Mouse (Mus musculus) neural tube, embryonic 13.5 days (tissue): ENCODE results near the gene Cacfd1. TPM values are rescaled to one million over a fixed set of nuclear protein-coding genes. Genes with fewer than 3 reads are reported as not detected.

Experiments
- ATAC-seq: fragments of 200-750 bp; cut with Nextera tagmentation; 2 replicates; pipeline ENCODE4 v1.8.0; 2017; ENCODE audit warnings: low read depth, mild to moderate bottlenecking, moderate TSS enrichment, moderate library complexity
- H3K27ac ChIP-seq: fragments of 300-500 bp; sonication (generic); replicated peaks from 2 replicates; pipeline ENCODE4 v1.5.1; 2015; ENCODE audit warnings: moderate library complexity, mild to moderate bottlenecking, inconsistent platforms
- H3K27me3 ChIP-seq: fragments of 300-500 bp; sonication (generic); 2 replicates; pipeline ENCODE4 v1.6.1; 2015; ENCODE audit warnings: mild to moderate bottlenecking, inconsistent platforms
- H3K36me3 ChIP-seq: fragments of 300-500 bp; sonication (generic); 2 replicates; pipeline ENCODE4 v1.6.1; 2015; ENCODE audit warnings: mild to moderate bottlenecking, inconsistent platforms
- H3K4me1 ChIP-seq: fragments of 300-500 bp; sonication (generic); replicated peaks from 2 replicates; pipeline ENCODE4 v1.6.1; 2015; ENCODE audit warnings: inconsistent platforms
- H3K4me2 ChIP-seq: fragments of 300-500 bp; sonication (generic); 2 replicates; pipeline ENCODE4 v1.6.1; 2015; ENCODE audit warnings: inconsistent platforms, mild to moderate bottlenecking, moderate library complexity
- H3K4me3 ChIP-seq: fragments of 300-500 bp; sonication (generic); 2 replicates; pipeline ENCODE4 v1.5.1; 2015; ENCODE audit warnings: mild to moderate bottlenecking, inconsistent platforms
- H3K9ac ChIP-seq: fragments of 300-500 bp; sonication (generic); 2 replicates; pipeline ENCODE4 v1.6.1; 2015; ENCODE audit warnings: moderate library complexity, mild to moderate bottlenecking, inconsistent platforms
- H3K9me3 ChIP-seq: fragments of 300-500 bp; sonication (generic); 2 replicates; pipeline ENCODE4 v1.6.1; 2016; ENCODE audit warnings: inconsistent platforms
- WGBS: fragments of 180-500 bp; shearing (Covaris S2); methylation state at CpG from one replicate; pipeline ENCODE4 v1.1.7; 2015; 5-methylcytosine and 5-hydroxymethylcytosine counted together
- polyA plus RNA-seq: library from polyadenylated mRNA; unstranded; fragments of >200 nt; fragmentation: Nextera tagmentation; extraction: Ambion mirVana; gene quantifications from 2 replicates; pipeline ENCODE4 v1.2.1, GENCODE M21; 2015

Gene Cacfd1
- 114 and 120 TPM in 2 replicates for polyA plus RNA-seq

DNA sequence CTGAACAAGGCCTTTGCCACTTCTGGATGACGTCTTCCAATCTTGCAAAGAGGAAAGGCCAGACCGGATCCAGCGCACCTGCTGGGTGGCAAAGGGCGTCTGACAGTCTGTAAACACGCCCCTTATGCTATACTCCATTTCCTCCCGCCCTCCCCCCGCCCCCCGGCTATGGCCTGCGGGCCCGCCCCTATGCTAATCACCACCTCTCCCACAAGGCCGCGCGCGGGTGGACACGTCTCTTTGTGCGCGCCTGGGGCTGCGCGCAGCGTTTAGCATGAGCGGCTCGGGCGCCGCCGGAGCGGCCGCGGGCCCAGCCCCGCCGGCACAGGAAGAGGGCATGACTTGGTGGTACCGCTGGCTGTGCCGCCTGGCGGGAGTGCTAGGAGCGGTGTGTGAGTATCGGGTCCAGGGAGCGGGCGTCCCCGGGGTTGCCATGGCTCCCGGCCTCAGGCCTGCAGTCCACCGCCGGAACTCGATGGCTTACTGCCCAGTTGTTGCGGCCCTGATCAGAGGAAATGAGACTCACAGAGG, at the start of gene Cacfd1:
Gene Cacfd1, plus strand, starts transcription at position 213 of the 531 bp plus-strand sequence.
- Histone ChIP-seq H3K36me3 (peaks cover 17% of the 10 kb centered on the region), H3K27ac (peak within 1 kb of the TSS; percentile 91)
- WGBS, result under 1% methylated on average over 41 of the region's 43 CpGs

GRCm38 (mm10) chr2:26960756-26961155, 49.0 kb upstream of the Cacfd1 start:
- Histone ChIP-seq H3K27ac (no peak overlapping the region), H3K4me2 (no peak overlapping the region), H3K4me1 (peaks cover 35% of the 10 kb centered on the region), H3K36me3 (peaks cover 59% of the 10 kb centered on the region), H3K4me3 (no peak overlapping the region), H3K27me3 (no peaks in the 10 kb centered on the region), H3K9ac (peak overlapping the region; percentile 34; the same call in 1 of the 2 replicates), H3K9me3 (no peaks in the 10 kb centered on the region)
- no peak for ATAC-seq
- WGBS, result 84% methylated on average over 4 of the region's 4 CpGs

More for the DNA sequence above, at the start of gene Cacfd1:
- Histone ChIP-seq H3K27me3 (no peaks in the 10 kb centered on the region), H3K4me2 (peak within 1 kb of the TSS; percentile 95), H3K4me3 (peak within 1 kb of the TSS; percentile 86), H3K9me3 (no peaks in the 10 kb centered on the region), H3K4me1 (peaks cover 28% of the 10 kb centered on the region), H3K9ac (peak within 1 kb of the TSS; percentile 96)
- ATAC-seq, result peak; percentile 95

DNA sequence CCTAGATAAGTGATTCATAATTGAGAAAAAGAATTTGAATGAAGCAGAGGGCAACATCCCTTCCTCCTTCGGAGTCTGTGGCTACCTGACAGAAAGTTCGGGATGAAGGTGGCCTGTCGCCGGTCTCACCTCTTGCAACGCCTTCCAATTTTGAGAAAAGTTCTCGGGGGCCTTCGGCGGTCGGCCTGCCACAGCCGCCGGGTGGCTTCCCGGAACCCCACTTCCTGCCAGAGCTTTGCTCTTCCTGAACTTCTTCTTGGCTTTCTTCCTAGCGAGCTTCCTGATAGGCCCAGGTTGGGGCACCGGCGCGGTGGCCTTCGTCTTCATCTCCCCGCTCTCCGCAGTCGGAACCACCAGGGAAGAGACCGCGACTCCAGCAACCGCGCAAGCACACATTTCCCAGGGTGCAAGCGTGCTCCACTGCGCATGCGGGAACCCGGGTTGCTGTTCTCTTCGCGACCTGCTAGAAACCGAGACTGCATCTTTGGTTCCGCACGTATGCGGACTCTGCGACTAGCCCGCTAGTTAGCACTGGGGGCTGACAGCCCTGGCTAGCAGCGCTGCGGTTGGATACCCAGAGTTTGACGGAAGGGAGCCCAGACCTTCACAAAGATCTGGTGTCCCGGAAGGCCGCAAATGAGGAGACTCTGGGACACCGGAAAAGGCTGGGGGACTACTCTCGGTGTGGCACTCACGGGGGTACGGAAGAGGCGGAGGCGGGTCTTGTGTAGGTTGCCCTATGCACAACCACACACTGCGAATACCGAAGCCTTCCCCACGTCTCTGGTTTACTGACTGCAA, 45.6 kb upstream of the Cacfd1 start, which contains the start of gene Rexo4:
Gene Rexo4, minus strand, starts transcription at position 464 of the 801 bp plus-strand sequence.
- H3K36me3 ChIP-seq, result peaks cover 27% of the 10 kb centered on the region
- peak; percentile 97 for ATAC-seq
- whole genome bisulfite sequencing, result under 1% methylated on average over 50 of the region's 50 CpGs

DNA sequence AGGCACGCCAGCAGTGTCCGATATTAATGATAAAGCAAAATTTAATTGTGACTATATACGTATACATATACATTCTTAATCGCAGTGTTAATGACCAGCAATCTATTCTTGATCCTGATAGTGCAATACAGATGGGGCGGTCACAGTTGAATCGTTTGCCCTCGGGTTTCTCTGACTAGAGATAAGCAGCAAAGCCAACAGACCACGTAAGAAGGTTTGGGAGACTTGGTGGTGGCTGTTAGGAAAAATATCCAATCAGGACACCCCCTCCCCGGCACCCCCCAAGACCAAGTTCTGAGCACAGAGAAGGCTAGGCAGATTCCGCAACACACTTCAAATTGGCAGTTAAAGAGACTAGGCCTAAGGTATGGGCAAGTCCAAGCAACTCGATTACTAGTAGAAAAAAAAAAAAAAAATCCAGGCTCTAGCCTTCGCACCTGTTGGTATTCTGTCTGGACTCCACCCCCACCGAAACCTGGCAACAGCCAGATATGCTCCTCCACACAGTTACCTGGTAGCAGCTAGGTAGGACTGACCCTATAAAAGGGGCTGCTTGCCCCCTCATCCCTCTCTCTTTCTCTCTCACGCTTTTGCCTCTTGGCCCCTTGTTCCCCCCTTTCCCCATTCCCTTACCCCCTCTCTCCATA, 44.9 kb upstream of the Cacfd1 start:
- H3K9ac ChIP-seq, result peak overlapping the region; percentile 93
- no peaks in the 10 kb centered on the region for H3K27me3 ChIP-seq
- ATAC-seq, result peak; percentile 12
- peak overlapping the region; percentile 71 for H3K4me3 ChIP-seq
- H3K4me1 ChIP-seq, result peaks cover 35% of the 10 kb centered on the region
- H3K27ac ChIP-seq, result peak overlapping the region; percentile 99
- 20% methylated on average over 14 of the region's 14 CpGs for WGBS
- H3K36me3 ChIP-seq, result peaks cover 22% of the 10 kb centered on the region
- H3K9me3 ChIP-seq, result 0 out of 2 replicates have a peak, but pooled peaks cover 3% of the 10 kb centered on the region
- H3K4me2 ChIP-seq, result peak overlapping the region; percentile 94

More for the DNA sequence above, 45.6 kb upstream of the Cacfd1 start, which contains the start of gene Rexo4:
- peak within 1 kb of the TSS; percentile 94 for H3K4me2 ChIP-seq
- H3K4me1 ChIP-seq, result peaks cover 35% of the 10 kb centered on the region
- peak within 1 kb of the TSS; percentile 93 for H3K9ac ChIP-seq
- peak within 1 kb of the TSS; percentile 99 for H3K27ac ChIP-seq
- H3K4me3 ChIP-seq, result peak within 1 kb of the TSS; percentile 71
- no peaks in the 10 kb centered on the region for H3K27me3 ChIP-seq
- 0 out of 2 replicates have a peak, but pooled peaks cover 3% of the 10 kb centered on the region for H3K9me3 ChIP-seq

DNA sequence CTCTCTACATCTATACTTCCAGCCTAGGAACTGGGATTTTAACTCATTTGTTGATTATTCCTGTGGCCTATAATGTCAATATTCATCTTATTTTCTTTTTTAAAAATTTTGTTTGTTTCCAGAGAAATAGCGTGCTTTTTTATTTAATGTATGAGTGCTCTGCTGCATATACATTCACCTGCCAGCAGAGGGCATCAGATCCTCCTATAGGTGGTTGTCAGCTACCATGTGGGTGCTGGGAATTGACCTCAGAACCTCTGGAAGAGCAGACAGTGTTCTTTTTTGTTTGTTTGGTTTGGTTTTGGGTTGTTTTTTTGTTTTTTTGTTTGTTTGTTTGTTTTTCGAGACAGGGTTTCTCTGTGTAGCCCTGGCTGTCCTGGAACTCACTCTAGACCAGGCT, 42.5 kb upstream of the Cacfd1 start:
- Histone ChIP-seq H3K9ac (no peak overlapping the region), H3K4me2 (no peak overlapping the region), H3K4me3 (no peak overlapping the region), H3K36me3 (peaks cover 2% of the 10 kb centered on the region), H3K27ac (no peak overlapping the region), H3K4me1 (peaks cover 18% of the 10 kb centered on the region), H3K9me3 (0 out of 2 replicates have a peak, but pooled peaks cover 3% of the 10 kb centered on the region), H3K27me3 (no peaks in the 10 kb centered on the region)
- WGBS, result 80% methylated on average over 2 of the region's 2 CpGs
- ATAC-seq, result no peak

GRCm38 (mm10) chr2:26973116-26973515, 36.6 kb upstream of the Cacfd1 start, which contains the start of gene Adamts13:
TSS of gene Adamts13 (plus strand) at chr2:26973416.
- WGBS, result 65% methylated on average over 3 of the region's 3 CpGs

GRCm38 (mm10) chr2:26973960-26974359, 35.8 kb upstream of the Cacfd1 start:
- no peak for ATAC-seq
- no peaks in the 10 kb centered on the region for H3K4me1 ChIP-seq
- 66% methylated on average over 4 of the region's 4 CpGs for WGBS
- H3K4me2 ChIP-seq, result no peak overlapping the region
- no peaks in the 10 kb centered on the region for H3K9me3 ChIP-seq
- H3K27me3 ChIP-seq, result no peaks in the 10 kb centered on the region
- no peak overlapping the region for H3K4me3 ChIP-seq
- no peaks in the 10 kb centered on the region for H3K36me3 ChIP-seq
- H3K27ac ChIP-seq, result no peak overlapping the region
- no peak overlapping the region for H3K9ac ChIP-seq

More at GRCm38 (mm10) chr2:26973116-26973515, 36.6 kb upstream of the Cacfd1 start, which contains the start of gene Adamts13:
- Histone ChIP-seq H3K9ac (no peak within 1 kb of the TSS), H3K9me3 (no peaks in the 10 kb centered on the region), H3K27me3 (no peaks in the 10 kb centered on the region), H3K4me3 (no peak within 1 kb of the TSS), H3K4me1 (no peaks in the 10 kb centered on the region), H3K4me2 (peak within 1 kb of the TSS; percentile 5; the same call in 1 of the 2 replicates), H3K27ac (no peak within 1 kb of the TSS), H3K36me3 (no peaks in the 10 kb centered on the region)
- ATAC-seq, result no peak

- Histone ChIP-seq H3K4me2 (no peak overlapping the region), H3K4me3 (no peak overlapping the region), H3K27ac (no peak overlapping the region), H3K9ac (no peak overlapping the region), H3K4me1 (no peaks in the 10 kb centered on the region), H3K27me3 (no peaks in the 10 kb centered on the region), H3K36me3 (no peaks in the 10 kb centered on the region), H3K9me3 (no peaks in the 10 kb centered on the region)
- ATAC-seq, result no peak
- 63% methylated on average over 1 of the region's 1 CpGs for WGBS
Observed at GRCm38 (mm10) chr2:26980361-26980760, 29.4 kb upstream of the Cacfd1 start.

GRCm38 (mm10) chr2:26984179-26984578, 25.5 kb upstream of the Cacfd1 start:
- no peak overlapping the region for H3K4me2 ChIP-seq
- H3K4me3 ChIP-seq, result no peak overlapping the region
- WGBS, result 74% methylated on average over 2 of the region's 2 CpGs
- H3K36me3 ChIP-seq, result no peaks in the 10 kb centered on the region
- H3K27ac ChIP-seq, result no peak overlapping the region
- no peak overlapping the region for H3K9ac ChIP-seq
- no peaks in the 10 kb centered on the region for H3K4me1 ChIP-seq
- no peaks in the 10 kb centered on the region for H3K9me3 ChIP-seq
- no peak for ATAC-seq
- H3K27me3 ChIP-seq, result no peaks in the 10 kb centered on the region

DNA sequence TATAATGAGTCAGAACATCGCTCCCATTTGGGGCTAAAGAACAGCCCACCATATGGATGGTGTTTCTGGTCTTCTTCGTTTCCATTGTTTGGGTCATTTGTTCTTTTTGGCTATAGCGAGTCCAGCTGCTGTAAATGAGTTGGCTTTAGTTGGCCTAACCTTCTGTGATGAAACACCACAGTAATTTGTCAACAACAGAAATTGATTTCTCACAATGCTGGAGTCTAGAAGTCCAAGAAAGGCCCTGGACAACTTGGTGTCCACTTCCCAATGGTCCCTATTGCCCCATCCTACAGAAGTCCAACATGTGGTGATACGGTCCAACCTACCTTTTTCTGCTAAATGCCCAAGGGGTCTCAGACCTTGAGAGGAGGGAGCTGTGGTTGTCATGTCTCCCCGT, 25.1 kb upstream of the Cacfd1 start:
- no peaks in the 10 kb centered on the region for H3K9me3 ChIP-seq
- no peak overlapping the region for H3K4me3 ChIP-seq
- no peaks in the 10 kb centered on the region for H3K36me3 ChIP-seq
- H3K9ac ChIP-seq, result no peak overlapping the region
- H3K4me2 ChIP-seq, result no peak overlapping the region
- no peak for ATAC-seq
- no peaks in the 10 kb centered on the region for H3K4me1 ChIP-seq
- 86% methylated on average over 5 of the region's 5 CpGs for WGBS
- H3K27ac ChIP-seq, result no peak overlapping the region
- no peaks in the 10 kb centered on the region for H3K27me3 ChIP-seq

GRCm38 (mm10) chr2:26993936-26994335, 15.8 kb upstream of the Cacfd1 start:
- H3K4me2 ChIP-seq, result no peak overlapping the region
- no peaks in the 10 kb centered on the region for H3K36me3 ChIP-seq
- H3K4me3 ChIP-seq, result no peak overlapping the region
- 81% methylated on average over 3 of the region's 3 CpGs for WGBS
- H3K9ac ChIP-seq, result no peak overlapping the region
- H3K4me1 ChIP-seq, result no peaks in the 10 kb centered on the region
- ATAC-seq, result no peak
- H3K27ac ChIP-seq, result no peak overlapping the region
- no peaks in the 10 kb centered on the region for H3K27me3 ChIP-seq
- no peaks in the 10 kb centered on the region for H3K9me3 ChIP-seq

GRCm38 (mm10) chr2:26997498-26997897, 12.2 kb upstream of the Cacfd1 start:
- H3K4me3 ChIP-seq, result no peak overlapping the region
- no peaks in the 10 kb centered on the region for H3K27me3 ChIP-seq
- no peak overlapping the region for H3K27ac ChIP-seq
- no peaks in the 10 kb centered on the region for H3K36me3 ChIP-seq
- no peak for ATAC-seq
- no peaks in the 10 kb centered on the region for H3K9me3 ChIP-seq
- no peak overlapping the region for H3K9ac ChIP-seq
- WGBS, result 67% methylated on average over 1 of the region's 1 CpGs
- H3K4me2 ChIP-seq, result no peak overlapping the region
- H3K4me1 ChIP-seq, result no peaks in the 10 kb centered on the region
